Mouse (Mus musculus): ENCODE data around the gene Akap13.

- TF ChIP-seq CHD2 (IDR thresholded peaks at IDR 0.05; ENCODE audit: low read depth, low read length): no peak
- no peak for TF ChIP-seq ZC3H11A (IDR thresholded peaks at IDR 0.05; ENCODE audit: borderline replicate concordance, low read depth, low read length)
Observed at GRCm38 (mm10) chr7:75620976-75621375, 165.6 kb downstream of the Akap13 start.
